Mouse (Mus musculus) heart, postnatal 25 days (tissue): ENCODE measurements around the gene Prkd2. TPM values are rescaled to one million over a fixed set of nuclear protein-coding genes. Genes with fewer than 3 reads are reported as not detected.

Experiments used
- DNase-seq: peaks from one replicate; pipeline ENCODE4 v3.0.0; 2022; ENCODE audit warnings: low spot score
- intact Hi-C: fragments of 180-260 bp; cut with DNase I; formaldehyde crosslinking; loops from one replicate; pipeline ENCODE4 v1.15.1; 2025
- total RNA-seq, 2 experiments: library from RNA; stranded (reverse); gene quantifications; 2 replicates each; pipeline ENCODE4 v1.2.3; 2021

The Prkd2 gene
- 10 to 100 TPM; 18.0 to 22.9 TPM for total RNA-seq

DNA sequence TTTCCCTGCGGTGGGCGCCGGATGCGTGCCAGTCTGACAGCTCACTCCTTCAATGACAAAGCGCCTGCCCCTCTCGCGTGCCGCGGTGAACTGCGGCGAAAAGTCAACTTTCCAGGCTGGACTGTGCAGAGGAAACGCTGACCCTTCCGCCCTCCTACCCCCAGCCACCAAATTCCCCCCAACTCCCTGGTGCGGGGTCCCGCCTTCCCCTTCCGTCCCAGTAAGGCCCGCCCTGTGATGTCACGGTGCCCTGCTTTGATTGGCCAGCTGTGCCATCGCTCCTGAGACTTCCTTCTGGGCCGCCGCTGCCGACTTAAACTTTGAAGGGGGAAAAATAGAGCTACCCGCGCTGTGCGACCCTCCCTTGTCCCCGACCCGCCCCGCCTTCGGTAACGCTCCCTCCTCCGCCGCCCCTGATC, at the start of gene Prkd2:
Gene Prkd2 (plus strand): TSS at position 258 of the 419 bp plus-strand sequence.
- intact Hi-C loops = no loop called here
- peak; percentile 92 for DNase-seq

DNA sequence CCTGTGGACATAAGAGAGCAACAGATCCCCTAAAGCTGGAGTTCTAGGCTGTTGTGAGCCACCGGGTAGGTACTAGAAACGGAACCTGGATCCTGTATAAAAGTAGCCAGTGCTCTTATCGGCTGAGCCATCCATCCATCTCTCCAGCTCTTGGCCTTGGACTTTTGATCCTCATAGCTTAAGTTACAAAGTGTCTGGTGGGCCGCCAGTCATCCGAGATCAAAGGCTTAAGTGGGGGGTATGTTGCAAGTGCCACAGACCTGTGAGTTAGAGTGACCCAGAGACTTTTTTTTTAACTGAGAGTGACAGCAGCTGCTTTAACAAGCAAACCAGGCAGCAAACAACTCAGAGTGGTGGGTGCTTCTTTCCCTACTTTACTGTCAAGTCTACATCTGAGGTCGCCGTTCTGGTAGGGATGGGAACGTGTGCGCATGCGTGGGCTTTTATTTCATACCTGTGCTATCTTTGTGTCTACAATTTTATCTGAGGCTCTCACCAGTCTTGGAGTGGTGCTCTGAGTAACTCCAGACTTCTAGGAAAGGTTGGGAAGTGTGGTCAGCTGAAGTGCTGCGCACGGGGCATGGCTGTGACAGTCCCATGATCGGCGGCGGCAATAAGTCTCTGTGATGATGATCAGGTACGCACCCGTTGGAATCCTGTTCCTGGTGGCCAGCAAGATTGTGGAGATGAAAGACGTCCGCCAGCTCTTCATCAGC, 49.5 kb upstream of the Prkd2 start:
- no peak for DNase-seq
- intact Hi-C loops = no loop called here

DNA sequence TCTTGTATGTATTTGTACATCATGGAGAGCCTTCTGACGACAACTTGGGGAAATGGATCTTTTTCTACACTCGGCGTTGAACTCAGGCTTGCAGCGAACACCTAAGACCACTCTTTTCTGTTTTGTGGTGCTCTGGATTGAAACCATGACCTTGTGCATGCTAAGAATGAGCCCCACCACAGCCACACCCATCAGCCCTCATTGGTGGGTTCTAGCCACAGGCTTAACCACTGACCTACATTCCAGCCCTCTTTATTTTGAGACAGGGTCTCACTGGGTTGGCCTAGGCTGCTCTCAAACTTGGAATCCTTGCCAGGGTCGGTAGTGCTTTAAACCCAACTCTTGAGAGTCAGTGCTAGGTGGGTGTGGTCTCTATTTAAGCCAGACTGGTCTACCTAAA, 47.8 kb upstream of the Prkd2 start:
- DNase-seq = no peak
- intact Hi-C loops = no loop called here

DNA sequence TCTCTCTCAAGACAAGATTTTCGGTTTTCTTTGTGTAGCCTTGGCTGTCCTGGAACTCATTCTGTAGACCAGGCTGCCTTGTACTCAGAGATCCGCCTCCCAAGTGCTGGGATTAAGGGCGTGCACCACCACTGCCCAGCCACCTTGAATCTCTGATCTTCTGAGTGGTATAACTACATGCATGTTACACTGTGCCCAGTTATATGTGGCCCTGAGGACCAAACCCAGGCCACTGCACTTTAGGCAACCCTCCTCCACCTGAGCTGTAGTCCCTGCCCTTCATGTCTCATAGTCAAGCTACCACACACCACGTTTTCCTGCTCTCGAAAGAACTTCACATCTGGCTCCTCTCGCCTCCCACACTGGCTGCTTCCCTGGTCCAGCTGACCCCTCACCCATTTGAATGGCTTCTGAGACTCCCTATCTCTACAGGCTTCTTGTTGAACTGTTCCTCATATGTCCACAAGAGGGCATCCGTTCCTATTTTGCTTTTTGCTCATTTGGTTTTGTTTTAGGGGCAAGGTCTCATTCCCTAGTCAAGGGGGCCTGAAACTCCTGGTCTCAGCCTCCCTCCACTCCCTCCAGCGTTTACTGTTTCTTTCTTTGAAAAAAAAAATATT, 38.2 kb upstream of the Prkd2 start:
- intact Hi-C loops = loop anchor here (5.0 kb wide), 1 partner anchor 177 kb away; no protein-coding TSS in a partner anchor
- DNase-seq = no peak

DNA sequence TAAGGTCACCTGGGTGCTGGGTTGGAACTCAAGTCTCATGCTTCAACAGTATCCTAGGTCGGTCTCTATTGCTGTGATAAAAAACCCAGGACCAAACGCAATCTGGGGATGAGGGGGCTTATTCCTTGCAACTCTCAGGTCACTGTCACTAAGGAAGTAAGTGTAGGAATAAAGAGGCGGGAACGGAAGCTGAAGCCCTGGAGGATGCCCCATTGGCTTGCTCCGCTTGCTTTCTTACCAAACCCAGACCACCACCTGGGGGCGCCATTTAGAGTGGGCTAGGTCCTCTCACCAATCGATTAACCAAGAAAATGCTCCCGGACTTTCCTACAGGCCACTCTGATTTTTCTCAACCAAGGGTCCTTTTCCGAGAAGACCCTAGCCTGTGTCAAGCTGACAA, 34.8 kb upstream of the Prkd2 start:
- DNase-seq = no peak
- intact Hi-C loops = loop anchor here (2.0 to 5.0 kb wide), 2 partner anchors 61 to 181 kb away; no protein-coding TSS in a partner anchor

DNA sequence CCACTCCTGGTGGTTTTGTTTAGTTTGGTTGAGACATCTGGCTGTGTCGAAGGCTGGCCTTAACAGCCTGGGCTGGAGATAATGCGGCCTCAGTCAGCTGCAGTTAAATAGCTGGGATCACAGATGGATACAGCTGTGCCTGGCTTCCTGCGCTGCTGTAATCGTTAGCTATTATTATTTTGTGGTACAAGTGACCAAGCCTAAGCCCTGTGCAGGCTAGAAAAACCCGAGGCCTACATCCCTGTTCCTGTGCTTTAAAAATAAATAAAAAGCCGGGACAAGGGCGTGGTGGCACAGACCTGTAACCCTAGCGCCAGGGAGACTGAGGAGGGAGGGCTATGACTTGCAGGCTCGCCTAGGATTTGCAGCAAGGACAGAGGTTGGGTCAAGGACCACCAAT, 34.1 kb upstream of the Prkd2 start:
- no peak for DNase-seq
- intact Hi-C loops = loop anchor here (2.0 to 5.0 kb wide), 2 partner anchors 62 to 181 kb away; no protein-coding TSS in a partner anchor

DNA sequence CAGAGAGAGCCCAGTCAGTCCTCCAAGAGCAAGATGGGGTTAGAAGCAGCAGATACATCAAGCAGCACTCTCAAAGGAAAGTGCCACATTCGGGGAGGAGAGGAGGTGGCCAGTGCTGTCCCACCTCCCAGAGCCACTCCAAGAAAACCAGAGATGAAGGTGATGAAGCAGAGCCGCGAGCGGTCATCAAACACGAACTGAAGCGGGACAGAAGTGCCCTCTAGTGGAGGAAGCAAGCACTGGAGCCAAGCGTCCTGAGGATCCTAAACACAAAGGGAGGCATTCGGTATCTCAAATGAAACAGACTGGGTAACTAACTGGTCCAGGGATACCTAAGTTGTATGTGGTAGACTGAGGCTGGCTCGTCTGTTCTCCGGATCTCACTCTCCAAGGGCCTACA, 33.0 kb upstream of the Prkd2 start:
- intact Hi-C loops = loop anchor here (2.0 to 5.0 kb wide), 3 partner anchors 63 to 182 kb away; no protein-coding TSS in a partner anchor
- no peak for DNase-seq

DNA sequence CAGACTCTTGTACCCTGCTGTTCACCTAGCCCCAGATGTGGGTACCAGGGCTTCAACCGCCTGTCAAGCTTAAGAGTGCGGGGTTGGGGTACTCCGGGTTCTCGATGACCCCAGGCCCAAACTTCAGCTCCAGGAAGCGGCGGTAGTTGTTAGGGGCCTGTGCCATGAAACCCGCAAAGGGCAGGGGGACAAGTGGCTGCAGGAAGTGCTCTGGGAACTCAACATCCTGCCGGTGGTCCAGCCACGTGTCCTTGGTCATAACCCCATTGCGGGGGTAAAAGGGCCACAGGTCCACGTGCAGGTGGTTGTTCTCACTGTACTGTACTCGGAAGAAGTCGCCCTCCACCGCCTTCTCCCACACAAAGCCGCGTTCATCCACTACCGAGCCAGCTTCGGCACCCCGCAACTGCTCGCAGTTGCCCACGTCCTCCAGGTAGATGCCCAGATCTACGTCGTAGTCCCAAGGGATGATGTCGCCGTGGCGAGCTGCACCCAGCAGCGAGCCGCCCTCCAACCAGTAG, 32.2 kb upstream of the Prkd2 start:
- no peak for DNase-seq
- intact Hi-C loops = loop anchor here (2.0 kb wide), 1 partner anchor 82 kb away; no protein-coding TSS in a partner anchor

DNA sequence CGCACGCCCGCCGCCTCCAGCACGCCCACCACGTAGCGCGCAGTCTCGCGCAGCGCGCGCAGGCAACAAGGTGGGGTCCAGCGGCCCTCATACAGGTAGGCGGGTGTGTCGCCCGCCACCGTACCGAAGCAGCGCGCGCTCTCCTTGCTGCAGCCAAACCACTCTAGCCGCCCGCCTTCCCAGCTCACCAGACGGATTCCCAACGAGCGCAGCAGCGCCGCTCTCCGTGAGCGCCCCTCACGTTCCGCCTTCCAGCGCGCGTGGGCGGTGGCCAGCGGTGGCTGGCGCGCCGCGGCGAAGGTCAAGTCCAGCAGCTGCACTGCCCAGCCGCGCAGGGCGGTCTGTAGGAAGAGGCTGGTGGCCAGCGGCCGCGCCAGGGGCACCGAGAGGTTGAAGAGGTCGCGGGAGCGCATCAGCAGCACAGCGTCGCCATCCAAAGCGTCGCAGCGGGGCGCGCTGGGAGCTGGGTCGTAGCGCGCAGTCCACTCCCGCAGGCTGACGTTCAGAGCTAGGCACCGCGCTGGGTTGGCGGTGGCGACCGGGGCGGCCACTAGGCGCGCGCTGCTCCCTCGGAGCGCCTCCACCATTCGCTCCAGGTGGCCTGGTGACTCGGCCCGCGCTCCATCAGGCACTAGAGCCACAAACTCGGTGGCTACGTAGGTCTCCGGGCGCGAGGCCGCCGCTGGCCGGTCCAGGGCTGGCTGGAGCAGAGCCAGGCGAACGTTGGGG, 31.6 kb upstream of the Prkd2 start:
- DNase-seq = no peak
- intact Hi-C loops = loop anchor here (2.0 kb wide), 1 partner anchor 82 kb away; no protein-coding TSS in a partner anchor

DNA sequence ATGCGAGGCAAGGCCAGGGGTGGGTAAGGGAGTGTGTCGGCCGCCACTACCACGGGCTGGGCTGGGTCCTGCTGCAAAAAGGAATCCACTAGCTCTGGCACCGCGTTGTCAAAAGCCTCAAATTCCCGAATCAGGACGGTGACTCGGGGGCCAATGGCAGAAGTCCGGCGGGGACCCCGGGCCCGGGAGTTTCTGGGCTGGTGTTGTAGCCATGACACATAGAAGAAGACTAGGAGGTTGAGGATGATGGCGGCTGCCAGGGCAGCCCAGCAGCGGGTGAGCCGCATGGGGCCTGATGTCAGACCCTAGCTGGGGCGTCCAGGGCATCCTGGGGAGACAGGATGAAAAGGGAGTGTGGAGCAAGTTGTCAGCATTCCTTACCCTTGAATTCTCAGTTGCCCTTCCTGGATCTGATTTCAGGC, 31.0 kb upstream of the Prkd2 start:
- intact Hi-C loops = loop anchor here (2.0 kb wide), 1 partner anchor 81 kb away; no protein-coding TSS in a partner anchor

DNA sequence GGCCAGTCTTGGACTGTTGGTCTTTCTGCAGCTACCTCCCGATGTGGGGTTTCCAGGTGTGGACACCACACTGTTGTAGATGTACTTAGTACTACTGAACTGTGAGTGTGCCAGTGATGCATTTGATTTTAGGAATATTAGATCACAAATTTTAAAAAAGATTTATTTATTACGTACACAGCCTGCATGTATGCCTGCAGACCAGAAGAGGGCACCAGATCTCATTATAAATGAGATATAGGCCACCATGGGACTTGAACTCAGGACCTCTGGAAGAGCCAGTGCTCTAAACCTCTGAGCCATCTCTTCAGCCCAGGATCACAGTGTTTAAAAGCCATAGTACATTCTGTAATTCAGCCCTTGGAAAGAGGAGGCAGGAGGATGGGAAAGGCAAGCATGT, 30.2 kb upstream of the Prkd2 start:
- intact Hi-C loops = no loop called here
- no peak for DNase-seq

More for the DNA sequence above, 31.0 kb upstream of the Prkd2 start:
- DNase-seq = no peak

DNA sequence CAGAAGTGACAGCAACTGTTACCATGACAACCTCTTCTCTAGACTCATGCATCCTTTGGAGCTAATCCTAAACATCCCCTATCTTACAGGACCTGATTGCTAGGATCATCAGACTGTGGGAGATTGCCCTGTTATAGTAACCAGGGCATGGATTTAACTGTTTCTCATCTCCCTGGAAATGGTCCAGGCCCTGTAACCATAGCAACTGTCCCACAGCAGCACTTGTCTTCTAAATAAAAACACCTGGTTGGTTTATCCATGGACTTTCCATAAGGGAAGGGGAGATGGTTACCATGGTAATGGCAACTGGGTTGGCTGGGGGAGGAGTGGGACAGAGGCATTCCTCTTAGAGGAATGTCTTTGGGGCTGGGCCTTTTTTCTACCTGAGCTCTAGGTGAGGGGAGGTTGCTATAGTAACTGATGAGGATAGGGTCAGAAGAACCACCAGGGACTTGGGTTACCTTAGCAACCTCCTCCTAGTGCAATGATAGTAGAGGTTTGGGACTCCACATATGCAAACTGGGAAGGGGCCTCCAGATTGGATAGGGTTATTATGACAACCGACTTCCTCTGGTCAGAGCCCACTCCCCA, 27.3 kb upstream of the Prkd2 start, which contains the start of gene Strn4:
Gene Strn4 (plus strand): TSS at position 539 of the 591 bp plus-strand sequence.
- intact Hi-C loops = no loop called here
- no peak for DNase-seq

DNA sequence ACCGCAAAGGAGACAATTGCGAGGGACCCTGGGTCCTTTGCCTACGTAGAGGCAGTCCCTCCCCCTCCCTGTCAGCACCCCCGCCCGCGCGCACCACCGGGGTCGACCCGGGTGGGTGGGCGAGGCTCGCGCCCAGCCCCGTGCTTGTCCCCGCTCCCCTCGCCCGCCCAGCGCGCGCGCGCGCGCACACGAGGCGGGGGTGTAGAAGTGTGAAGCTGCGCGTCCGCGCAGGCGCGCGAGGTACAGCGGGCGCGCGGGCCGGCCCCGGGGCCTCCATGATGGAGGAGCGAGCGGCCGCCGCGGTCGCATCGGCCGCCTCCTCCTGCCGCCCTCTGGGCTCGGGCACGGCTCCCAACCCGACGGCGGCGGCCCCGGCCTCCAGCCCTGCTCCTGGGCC, 26.6 kb upstream of the Prkd2 start:
- intact Hi-C loops = loop anchor here (2.0 kb wide), 1 partner anchor 107 kb away; no protein-coding TSS in a partner anchor
- peak; percentile 75 for DNase-seq

DNA sequence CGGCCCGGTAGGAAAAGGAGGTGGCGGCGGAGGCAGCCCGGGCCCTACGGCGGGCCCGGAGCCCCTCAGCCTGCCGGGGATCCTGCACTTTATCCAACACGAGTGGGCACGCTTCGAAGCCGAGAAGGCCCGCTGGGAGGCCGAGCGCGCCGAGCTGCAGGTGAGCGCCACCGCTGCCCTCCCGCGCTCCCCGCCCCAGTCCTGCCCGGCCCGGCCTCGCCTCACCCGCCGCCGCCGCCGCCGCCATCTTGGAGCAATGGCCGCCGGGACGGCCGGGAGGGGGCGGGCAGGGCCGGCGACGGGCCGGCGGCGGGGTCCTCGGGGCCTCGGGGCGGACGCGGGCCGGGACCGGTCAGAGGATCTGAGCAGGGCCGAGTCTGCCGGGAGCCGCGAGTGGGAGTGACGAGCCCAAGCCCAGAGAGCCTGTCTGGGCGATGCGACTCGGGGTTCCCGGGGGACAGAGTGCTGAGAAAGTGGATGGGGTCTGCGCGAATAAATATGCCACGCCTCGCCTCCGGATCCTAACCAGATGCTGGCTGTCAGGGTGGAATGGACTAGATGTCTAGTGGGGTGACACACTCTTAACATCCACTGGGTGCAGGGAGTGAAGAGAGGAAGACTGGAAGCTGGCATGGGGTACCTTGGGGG, 26.1 kb upstream of the Prkd2 start, which contains the start of gene Fkrp:
Gene Fkrp (minus strand): TSS at position 258 of the 648 bp plus-strand sequence.
- intact Hi-C loops = loop anchor here (2.0 kb wide), 1 partner anchor 106 kb away; no protein-coding TSS in a partner anchor
- peak; percentile 39 for DNase-seq

DNA sequence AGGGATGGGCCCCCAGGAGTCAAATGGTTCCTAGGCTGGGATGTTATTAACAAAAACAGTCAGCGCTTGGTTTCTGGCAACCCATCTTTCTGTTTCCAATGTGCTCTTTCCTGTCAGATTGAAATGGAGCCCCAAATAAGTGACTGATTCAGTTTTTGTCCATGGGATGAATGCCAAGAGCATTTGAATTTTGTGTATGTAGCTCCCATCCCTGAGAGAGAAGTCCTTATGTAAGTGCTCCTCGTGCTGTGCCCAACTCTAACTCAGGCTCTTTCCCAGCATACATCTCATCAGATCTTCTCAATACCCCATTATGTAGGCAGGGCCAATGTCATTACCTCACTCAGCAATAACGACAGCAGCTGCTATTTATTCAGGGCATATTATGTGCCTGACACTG, 25.0 kb upstream of the Prkd2 start:
- intact Hi-C loops = loop anchor here (2.0 kb wide), 1 partner anchor 105 kb away; no protein-coding TSS in a partner anchor
- DNase-seq = no peak

DNA sequence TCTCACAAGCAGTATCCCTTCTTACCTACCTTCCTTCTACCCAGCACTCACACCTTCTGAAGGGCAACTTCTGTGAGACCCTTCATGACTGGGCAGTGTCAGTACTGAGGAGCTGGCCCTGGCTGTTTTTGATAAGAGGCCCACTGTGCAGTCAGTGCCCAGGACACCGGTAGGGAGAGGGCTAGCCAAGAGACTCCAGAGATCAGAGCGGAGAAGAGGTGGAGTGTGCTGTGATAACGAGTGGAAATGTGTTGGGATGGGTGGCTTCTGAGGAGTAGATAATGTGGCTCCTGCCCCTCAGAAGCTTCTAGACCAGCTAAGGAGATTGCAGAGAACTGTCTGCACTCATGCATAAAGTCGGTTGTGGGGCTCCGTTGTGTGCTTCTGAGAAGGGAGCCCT, 22.9 kb upstream of the Prkd2 start:
- intact Hi-C loops = no loop called here
- DNase-seq = no peak

DNA sequence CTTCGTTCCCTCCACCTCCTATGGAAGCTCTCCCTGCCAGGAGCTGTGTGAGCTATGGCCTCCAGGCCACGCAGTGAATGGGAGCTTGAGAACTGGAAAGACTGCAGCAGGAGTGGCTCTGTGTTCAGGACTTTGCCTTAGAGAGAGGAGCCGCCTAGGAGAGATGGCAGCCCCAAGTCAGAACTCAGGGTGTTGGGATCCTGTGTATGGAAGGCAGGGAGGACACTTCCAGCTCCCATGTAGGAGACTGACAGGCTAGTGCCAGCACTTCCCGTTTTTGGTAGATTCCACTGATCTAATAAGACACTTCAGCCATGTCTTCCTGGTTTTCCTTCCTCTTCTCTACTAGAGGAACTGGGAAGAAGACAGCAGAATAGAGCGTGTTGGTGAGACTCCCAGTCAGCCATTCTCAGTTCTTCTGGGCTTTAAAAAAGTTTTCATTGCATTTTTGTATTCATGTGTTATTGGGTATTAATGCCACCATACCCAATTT, 22.4 kb upstream of the Prkd2 start:
- no peak for DNase-seq

DNA sequence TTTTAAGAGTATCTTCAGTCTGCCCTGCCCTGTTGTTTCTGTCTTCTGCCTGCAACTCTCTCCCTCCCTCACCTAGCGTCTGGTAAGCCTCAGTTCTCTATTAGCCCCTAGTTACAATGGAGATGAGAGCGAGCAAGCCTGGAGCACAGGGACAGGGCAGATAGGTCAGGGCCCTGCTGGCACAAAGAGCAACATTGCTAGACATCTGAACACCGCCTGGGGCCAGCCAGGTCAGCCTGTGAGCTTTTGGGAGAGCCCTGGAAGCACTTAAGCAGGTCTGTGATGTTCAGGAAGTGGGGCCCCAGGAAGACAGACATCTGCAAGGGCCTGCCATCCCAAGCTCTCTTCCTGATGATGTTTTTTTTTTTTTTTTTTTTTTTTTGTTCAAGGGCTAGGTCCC, 21.6 kb upstream of the Prkd2 start:
- no peak for DNase-seq
- intact Hi-C loops = no loop called here

More for the DNA sequence above, 22.4 kb upstream of the Prkd2 start:
- intact Hi-C loops = no loop called here

DNA sequence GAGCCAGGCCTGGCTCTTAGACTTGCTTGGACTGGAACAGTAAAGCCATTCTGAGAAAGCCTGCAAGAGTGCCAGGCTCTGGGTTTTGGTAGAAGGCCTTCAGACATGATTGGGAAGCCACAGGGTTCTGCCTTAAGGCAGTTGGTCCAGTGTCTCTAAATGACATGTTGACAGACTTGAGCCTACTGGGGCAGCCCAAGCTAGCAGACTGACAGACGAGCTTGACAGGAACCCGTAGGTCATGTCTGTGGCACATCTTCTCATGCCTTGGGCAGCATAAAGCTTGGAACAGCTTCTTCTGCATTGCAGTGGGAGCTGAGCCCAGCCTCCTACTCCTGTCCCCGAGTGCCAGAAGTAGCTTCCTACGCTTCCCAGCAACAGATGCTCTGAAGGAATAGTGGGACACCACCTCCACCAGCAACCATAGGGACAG, 21.0 kb upstream of the Prkd2 start:
- no peak for DNase-seq
- intact Hi-C loops = no loop called here
